Mouse (Mus musculus): ENCODE measurements at regions not wholly inside any gene's neighbourhood (a gene's known extent, or its start where the extent isn't known, plus 50 kb on each side); places are given as distances from the start of the nearest gene placed in this dataset.

DNA sequence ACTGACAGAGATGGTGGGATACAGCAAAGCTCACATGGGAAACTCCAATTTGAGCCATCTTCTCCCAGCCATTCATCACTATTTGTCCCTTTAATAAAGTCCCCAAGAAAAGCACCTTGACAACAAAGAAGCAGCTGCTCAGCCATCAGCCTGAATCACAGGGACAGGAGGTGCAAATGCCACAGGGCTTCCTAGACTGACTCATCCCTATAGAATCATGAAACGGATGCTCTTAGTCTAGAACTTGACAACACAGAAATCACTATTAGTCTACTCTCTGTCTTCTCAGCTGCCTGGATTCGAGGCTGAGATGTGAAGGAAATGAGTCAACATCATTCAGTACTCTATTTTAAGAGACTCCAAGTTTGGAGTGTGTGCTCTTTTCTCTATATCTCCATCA is 365.4 kb upstream of the Gm10306 start:
- no peak overlapping the region for H3K4me3 ChIP-seq (ENCODE audit: low read depth, low read length)
- no peak overlapping the region for H3K27ac ChIP-seq (replicated peaks; ENCODE audit: low read depth, low read length)
- 65% methylated on average over 2 of the region's 2 CpGs for WGBS
- H3K9me3 ChIP-seq (replicated peaks; ENCODE audit: control insufficient read depth, low read length) = no peaks in the 10 kb centered on the region
- ATAC-seq (replicated peaks; ENCODE audit: insufficient number of reproducible peaks, low FRiP score, low TSS enrichment, low read depth) (no peak), DNase-seq (ENCODE audit: low spot score) (no peak)
- H3K4me2 ChIP-seq (ENCODE audit: low read depth, low read length) = no peak overlapping the region
- H3K36me3 ChIP-seq (replicated peaks; ENCODE audit: control insufficient read depth, insufficient read depth, low read depth, low read length) = no peaks in the 10 kb centered on the region
- no peaks in the 10 kb centered on the region for H3K4me1 ChIP-seq (ENCODE audit: control insufficient read depth, insufficient read depth, low read length)
- H3K9ac ChIP-seq (replicated peaks; ENCODE audit: low read length) = no peak overlapping the region
- H3K27me3 ChIP-seq (ENCODE audit: control insufficient read depth, insufficient read depth, low read length) = no peaks in the 10 kb centered on the region

DNA sequence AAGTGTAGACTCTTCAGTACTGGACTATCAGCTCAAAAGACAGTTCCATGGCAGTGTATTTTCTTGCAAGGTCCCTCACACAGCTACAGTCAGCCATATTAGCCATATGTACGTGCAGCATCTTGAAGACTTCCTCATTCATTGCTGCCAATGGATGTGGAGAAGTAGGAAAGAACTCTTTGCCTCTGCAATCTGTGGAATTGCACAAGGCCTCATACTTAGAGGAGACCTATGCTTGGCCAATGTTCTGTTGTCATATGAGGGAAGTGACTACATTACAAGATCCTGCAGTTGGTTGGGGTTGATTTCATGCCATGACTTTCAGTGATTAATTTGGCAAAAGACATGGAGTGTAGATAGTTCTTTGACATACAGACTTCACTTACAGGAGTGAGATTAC is 340.1 kb upstream of the Gm10306 start:
- Histone ChIP-seq H3K9ac (replicated peaks; ENCODE audit: low read length) (no peak overlapping the region), H3K36me3 (replicated peaks; ENCODE audit: control insufficient read depth, insufficient read depth, low read depth, low read length) (no peaks in the 10 kb centered on the region), H3K27ac (replicated peaks; ENCODE audit: low read depth, low read length) (no peak overlapping the region), H3K9me3 (replicated peaks; ENCODE audit: control insufficient read depth, low read length) (no peaks in the 10 kb centered on the region), H3K4me2 (ENCODE audit: low read depth, low read length) (no peak overlapping the region), H3K27me3 (ENCODE audit: control insufficient read depth, insufficient read depth, low read length) (no peaks in the 10 kb centered on the region), H3K4me3 (ENCODE audit: low read depth, low read length) (no peak overlapping the region), H3K4me1 (ENCODE audit: control insufficient read depth, insufficient read depth, low read length) (no peaks in the 10 kb centered on the region)
- ATAC-seq (replicated peaks; ENCODE audit: insufficient number of reproducible peaks, low FRiP score, low TSS enrichment, low read depth) = no peak
- 84% methylated on average over 1 of the region's 1 CpGs for WGBS
- DNase-seq (ENCODE audit: low spot score) = no peak

DNA sequence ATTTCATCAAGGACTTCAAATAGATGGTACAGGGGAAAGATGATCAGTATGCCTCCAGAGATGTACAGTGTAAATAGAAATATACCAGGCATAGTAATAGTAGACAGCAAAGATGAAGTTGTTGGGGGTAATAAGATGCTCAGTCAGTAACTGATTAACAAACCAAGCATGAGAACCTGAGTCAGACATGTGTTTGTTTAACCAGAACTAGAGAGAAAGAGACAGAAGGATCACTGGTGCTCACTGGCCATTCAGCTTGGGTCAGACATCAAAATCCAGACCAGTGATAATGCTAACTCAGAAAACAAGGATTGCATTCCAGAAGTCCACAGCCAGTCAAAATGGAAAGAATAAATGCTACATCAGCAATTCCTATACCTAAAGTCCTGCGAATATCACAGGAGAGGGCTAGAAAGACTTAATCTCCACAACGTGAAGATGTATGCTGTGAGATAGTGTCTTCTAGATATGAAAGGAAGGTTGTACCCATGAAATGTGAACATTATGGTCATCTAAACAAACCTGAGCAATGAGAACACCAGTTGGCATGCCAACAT is 320.6 kb upstream of the Gm10306 start:
- Histone ChIP-seq H3K27me3 (ENCODE audit: control insufficient read depth, insufficient read depth, low read length) (no peaks in the 10 kb centered on the region), H3K9me3 (replicated peaks; ENCODE audit: control insufficient read depth, low read length) (no peaks in the 10 kb centered on the region), H3K4me3 (ENCODE audit: low read depth, low read length) (no peak overlapping the region), H3K9ac (replicated peaks; ENCODE audit: low read length) (no peak overlapping the region), H3K4me1 (ENCODE audit: control insufficient read depth, insufficient read depth, low read length) (no peaks in the 10 kb centered on the region), H3K36me3 (replicated peaks; ENCODE audit: control insufficient read depth, insufficient read depth, low read depth, low read length) (no peaks in the 10 kb centered on the region), H3K27ac (replicated peaks; ENCODE audit: low read depth, low read length) (no peak overlapping the region), H3K4me2 (ENCODE audit: low read depth, low read length) (no peak overlapping the region)
- no peak for DNase-seq (ENCODE audit: low spot score)
- no peak for ATAC-seq (replicated peaks; ENCODE audit: insufficient number of reproducible peaks, low FRiP score, low TSS enrichment, low read depth)
- 88% methylated on average over 2 of the region's 2 CpGs for WGBS

DNA sequence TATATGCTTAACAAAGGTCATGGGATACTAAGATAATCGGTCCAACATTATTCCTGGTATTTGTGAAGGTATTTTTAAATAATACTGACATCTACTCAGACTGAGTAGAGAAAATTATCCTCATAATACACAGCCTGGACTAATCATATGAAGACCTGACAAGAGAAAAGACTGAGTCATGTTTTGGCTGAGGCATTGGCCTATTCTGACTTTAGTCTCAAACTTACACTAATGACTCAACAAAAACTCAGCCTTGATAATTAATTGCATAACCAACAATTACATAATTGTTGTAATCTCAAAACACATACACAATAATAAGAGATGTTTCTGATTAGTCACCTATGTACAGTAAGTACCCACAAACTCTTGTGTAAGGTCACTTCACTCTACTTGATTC is 300.3 kb upstream of the Gm10306 start:
- ATAC-seq (replicated peaks; ENCODE audit: insufficient number of reproducible peaks, low FRiP score, low TSS enrichment, low read depth) = no peak
- DNase-seq (ENCODE audit: low spot score) = no peak
- 76% methylated on average over 1 of the region's 1 CpGs for WGBS
- Histone ChIP-seq H3K4me2 (ENCODE audit: low read depth, low read length) (no peak overlapping the region), H3K4me3 (ENCODE audit: low read depth, low read length) (no peak overlapping the region), H3K36me3 (replicated peaks; ENCODE audit: control insufficient read depth, insufficient read depth, low read depth, low read length) (no peaks in the 10 kb centered on the region), H3K27me3 (ENCODE audit: control insufficient read depth, insufficient read depth, low read length) (no peaks in the 10 kb centered on the region), H3K9me3 (replicated peaks; ENCODE audit: control insufficient read depth, low read length) (no peaks in the 10 kb centered on the region), H3K27ac (replicated peaks; ENCODE audit: low read depth, low read length) (no peak overlapping the region), H3K9ac (replicated peaks; ENCODE audit: low read length) (no peak overlapping the region), H3K4me1 (ENCODE audit: control insufficient read depth, insufficient read depth, low read length) (no peaks in the 10 kb centered on the region)

DNA sequence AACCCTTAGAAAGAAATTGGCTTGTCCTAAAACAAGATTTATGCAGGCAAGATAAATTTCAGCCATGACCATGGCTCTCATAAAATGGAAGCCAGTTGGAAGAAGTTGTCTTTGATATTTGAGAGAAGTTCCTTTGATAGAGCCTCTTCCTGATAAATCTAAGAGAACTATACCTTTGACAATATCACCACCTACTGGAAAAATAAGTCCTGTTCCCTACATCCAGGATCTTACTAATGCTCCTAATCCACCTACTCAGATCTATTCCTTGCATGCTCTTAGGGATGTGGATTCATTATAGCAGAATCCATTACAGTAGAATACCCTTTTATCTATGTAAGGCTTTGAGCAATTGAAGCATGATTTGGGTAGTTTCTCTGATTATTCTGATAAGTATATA is 295.2 kb upstream of the Gm10306 start:
- H3K4me2 ChIP-seq (ENCODE audit: low read depth, low read length) = no peak overlapping the region
- H3K4me3 ChIP-seq (ENCODE audit: low read depth, low read length) = no peak overlapping the region
- H3K27me3 ChIP-seq (ENCODE audit: control insufficient read depth, insufficient read depth, low read length) = no peaks in the 10 kb centered on the region
- H3K9me3 ChIP-seq (replicated peaks; ENCODE audit: control insufficient read depth, low read length) = no peaks in the 10 kb centered on the region
- H3K36me3 ChIP-seq (replicated peaks; ENCODE audit: control insufficient read depth, insufficient read depth, low read depth, low read length) = no peaks in the 10 kb centered on the region
- no peaks in the 10 kb centered on the region for H3K4me1 ChIP-seq (ENCODE audit: control insufficient read depth, insufficient read depth, low read length)
- ATAC-seq (replicated peaks; ENCODE audit: insufficient number of reproducible peaks, low FRiP score, low TSS enrichment, low read depth) = no peak
- no peak overlapping the region for H3K27ac ChIP-seq (replicated peaks; ENCODE audit: low read depth, low read length)
- no peak overlapping the region for H3K9ac ChIP-seq (replicated peaks; ENCODE audit: low read length)
- no peak for DNase-seq (ENCODE audit: low spot score)

DNA sequence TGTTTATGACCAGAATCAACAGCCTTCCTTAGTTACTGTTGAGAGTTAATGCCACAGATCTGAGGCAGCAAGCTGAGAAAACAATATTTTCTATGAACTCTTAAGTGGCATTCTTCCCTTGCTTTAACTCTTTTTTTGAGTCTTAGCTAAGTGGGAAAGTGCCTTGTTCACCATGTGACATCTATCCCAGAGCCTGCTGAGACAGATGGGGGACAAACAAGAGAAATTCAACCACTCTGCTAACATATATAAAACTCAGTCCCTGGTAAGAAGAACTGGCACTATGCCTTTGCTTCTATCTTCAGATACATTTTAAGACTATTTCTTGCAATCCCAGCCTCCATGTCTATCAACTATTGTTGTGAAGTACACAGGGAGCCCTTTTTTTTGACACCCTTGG is 274.6 kb upstream of the Gm10306 start:
- no peaks in the 10 kb centered on the region for H3K4me1 ChIP-seq (ENCODE audit: control insufficient read depth, insufficient read depth, low read length)
- no peaks in the 10 kb centered on the region for H3K9me3 ChIP-seq (replicated peaks; ENCODE audit: control insufficient read depth, low read length)
- no peak for ATAC-seq (replicated peaks; ENCODE audit: insufficient number of reproducible peaks, low FRiP score, low TSS enrichment, low read depth)
- no peak overlapping the region for H3K9ac ChIP-seq (replicated peaks; ENCODE audit: low read length)
- no peak for DNase-seq (ENCODE audit: low spot score)
- no peak overlapping the region for H3K4me3 ChIP-seq (ENCODE audit: low read depth, low read length)
- no peaks in the 10 kb centered on the region for H3K36me3 ChIP-seq (replicated peaks; ENCODE audit: control insufficient read depth, insufficient read depth, low read depth, low read length)
- no peak overlapping the region for H3K4me2 ChIP-seq (ENCODE audit: low read depth, low read length)
- H3K27me3 ChIP-seq (ENCODE audit: control insufficient read depth, insufficient read depth, low read length) = no peaks in the 10 kb centered on the region
- H3K27ac ChIP-seq (replicated peaks; ENCODE audit: low read depth, low read length) = no peak overlapping the region

DNA sequence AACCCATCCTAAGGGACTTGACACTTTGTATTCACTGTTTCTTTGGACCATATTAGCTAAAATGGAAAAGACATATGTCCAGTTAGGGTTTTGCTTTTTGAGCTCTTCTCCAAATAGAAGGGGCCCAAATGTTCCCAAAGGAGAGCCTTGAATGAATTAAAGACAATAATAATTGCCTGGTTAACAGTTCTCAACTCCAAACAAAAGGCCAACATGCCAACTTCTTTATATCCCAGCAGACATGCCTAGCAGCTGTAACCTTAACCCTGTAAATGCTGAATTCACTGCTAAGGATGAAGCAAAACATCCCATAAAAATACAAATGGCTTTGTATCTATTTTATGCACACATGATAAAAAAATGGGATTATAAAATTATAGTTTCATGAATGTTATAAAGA is 264.2 kb upstream of the Gm10306 start:
- no peak overlapping the region for H3K9ac ChIP-seq (replicated peaks; ENCODE audit: low read length)
- no peaks in the 10 kb centered on the region for H3K9me3 ChIP-seq (replicated peaks; ENCODE audit: control insufficient read depth, low read length)
- H3K36me3 ChIP-seq (replicated peaks; ENCODE audit: control insufficient read depth, insufficient read depth, low read depth, low read length) = no peaks in the 10 kb centered on the region
- H3K4me1 ChIP-seq (ENCODE audit: control insufficient read depth, insufficient read depth, low read length) = no peaks in the 10 kb centered on the region
- no peak overlapping the region for H3K4me3 ChIP-seq (ENCODE audit: low read depth, low read length)
- no peak overlapping the region for H3K27ac ChIP-seq (replicated peaks; ENCODE audit: low read depth, low read length)
- no peak overlapping the region for H3K4me2 ChIP-seq (ENCODE audit: low read depth, low read length)
- H3K27me3 ChIP-seq (ENCODE audit: control insufficient read depth, insufficient read depth, low read length) = no peaks in the 10 kb centered on the region
- DNase-seq (ENCODE audit: low spot score) (no peak), ATAC-seq (replicated peaks; ENCODE audit: insufficient number of reproducible peaks, low FRiP score, low TSS enrichment, low read depth) (no peak)

DNA sequence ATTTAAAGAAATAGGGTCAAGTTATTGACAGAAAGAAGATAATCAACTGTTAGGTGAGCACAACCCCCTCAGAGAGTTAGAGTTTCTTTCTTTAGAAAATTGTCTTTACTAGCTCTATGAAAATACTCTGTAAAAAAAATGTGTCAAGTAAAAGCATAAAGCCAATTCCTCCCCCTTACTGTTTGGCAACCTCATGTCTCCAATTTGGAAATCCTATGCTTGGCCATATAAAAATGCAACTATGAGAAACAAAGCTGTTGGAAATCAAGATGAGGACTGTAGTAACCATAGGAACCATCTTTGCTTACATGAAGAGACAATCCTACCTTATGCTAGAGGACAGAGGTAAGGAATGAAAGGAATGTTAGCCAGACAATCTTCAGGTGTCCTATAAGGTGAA is 239.0 kb upstream of the Gm10306 start:
- no peak for DNase-seq (ENCODE audit: low spot score)
- H3K9ac ChIP-seq (replicated peaks; ENCODE audit: low read length) = no peak overlapping the region
- no peaks in the 10 kb centered on the region for H3K4me1 ChIP-seq (ENCODE audit: control insufficient read depth, insufficient read depth, low read length)
- H3K4me2 ChIP-seq (ENCODE audit: low read depth, low read length) = no peak overlapping the region
- H3K27ac ChIP-seq (replicated peaks; ENCODE audit: low read depth, low read length) = no peak overlapping the region
- ATAC-seq (replicated peaks; ENCODE audit: insufficient number of reproducible peaks, low FRiP score, low TSS enrichment, low read depth) = no peak
- H3K9me3 ChIP-seq (replicated peaks; ENCODE audit: control insufficient read depth, low read length) = no peaks in the 10 kb centered on the region
- no peaks in the 10 kb centered on the region for H3K36me3 ChIP-seq (replicated peaks; ENCODE audit: control insufficient read depth, insufficient read depth, low read depth, low read length)
- no peak overlapping the region for H3K4me3 ChIP-seq (ENCODE audit: low read depth, low read length)
- H3K27me3 ChIP-seq (ENCODE audit: control insufficient read depth, insufficient read depth, low read length) = no peaks in the 10 kb centered on the region

DNA sequence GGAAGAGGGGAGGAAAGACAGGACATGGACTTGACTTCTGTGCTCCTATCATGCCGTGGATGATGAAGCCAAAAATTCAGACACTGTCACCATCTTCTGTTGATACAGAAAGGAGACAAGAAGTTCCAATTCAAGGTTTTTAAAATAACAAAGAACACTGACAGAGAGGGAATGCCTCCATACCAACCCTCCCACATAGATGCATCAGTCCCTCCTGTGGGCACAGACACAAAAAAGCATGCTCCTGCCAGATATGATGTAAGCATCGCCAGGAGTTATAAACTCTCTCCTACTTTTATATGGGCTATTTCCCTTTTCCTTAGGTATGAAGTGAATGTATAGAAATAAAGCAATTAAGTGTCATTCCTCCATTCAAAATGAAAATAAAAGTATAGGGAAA is 229.6 kb upstream of the Gm10306 start:
- H3K27me3 ChIP-seq (ENCODE audit: control insufficient read depth, insufficient read depth, low read length) = no peaks in the 10 kb centered on the region
- 89% methylated on average over 2 of the region's 2 CpGs for WGBS
- no peak for DNase-seq (ENCODE audit: low spot score)
- no peak for ATAC-seq (replicated peaks; ENCODE audit: insufficient number of reproducible peaks, low FRiP score, low TSS enrichment, low read depth)
- H3K36me3 ChIP-seq (replicated peaks; ENCODE audit: control insufficient read depth, insufficient read depth, low read depth, low read length) = no peaks in the 10 kb centered on the region
- no peak overlapping the region for H3K27ac ChIP-seq (replicated peaks; ENCODE audit: low read depth, low read length)
- no peak overlapping the region for H3K4me2 ChIP-seq (ENCODE audit: low read depth, low read length)
- no peak overlapping the region for H3K9ac ChIP-seq (replicated peaks; ENCODE audit: low read length)
- no peaks in the 10 kb centered on the region for H3K9me3 ChIP-seq (replicated peaks; ENCODE audit: control insufficient read depth, low read length)
- no peak overlapping the region for H3K4me3 ChIP-seq (ENCODE audit: low read depth, low read length)
- H3K4me1 ChIP-seq (ENCODE audit: control insufficient read depth, insufficient read depth, low read length) = no peaks in the 10 kb centered on the region

Data from embryonic facial prominence, embryonic 11.5 days (tissue).